Mouse (Mus musculus) liver (tissue): ENCODE measurements around the gene Hnrnpa2b1.

Experiments used
- DNase-seq: peaks from one replicate; pipeline ENCODE4 v3.0.0-alpha.2; 2020; ENCODE audit warnings: mixed read lengths

The Hnrnpa2b1 gene

DNA sequence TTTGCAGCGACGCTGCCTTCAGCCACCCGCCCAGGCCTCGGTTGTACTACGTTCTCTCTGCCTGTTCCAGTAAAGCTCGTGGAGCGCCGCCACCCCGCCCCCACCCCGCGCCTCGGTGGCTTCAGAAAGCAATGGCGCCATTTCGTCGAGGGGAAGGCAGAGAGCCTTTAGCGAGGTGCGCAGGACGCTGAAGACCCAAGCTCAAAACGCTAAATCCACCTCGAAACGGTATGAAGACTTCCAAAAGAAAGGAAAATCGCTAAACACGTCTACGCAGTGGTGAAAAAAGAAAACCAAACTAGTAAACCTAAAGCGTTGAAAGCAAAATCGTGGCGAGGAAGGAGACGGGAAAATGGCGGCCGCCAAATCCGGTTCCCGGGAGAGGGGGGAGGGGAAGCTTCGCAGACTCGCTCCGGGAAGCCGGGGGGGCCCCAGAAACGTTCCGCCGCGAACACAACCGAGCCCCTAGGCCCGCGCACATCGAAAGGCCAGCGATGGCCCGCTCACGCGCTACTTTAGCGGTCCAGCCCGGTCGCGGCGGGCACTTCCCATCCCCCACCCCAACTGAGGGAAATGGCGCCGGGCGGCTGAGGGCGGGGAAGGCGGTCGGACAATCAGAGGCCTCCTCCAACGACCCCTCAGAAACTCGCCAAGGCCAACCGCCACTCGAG is 668 bp downstream of the Hnrnpa2b1 start:
- DNase-seq: peak; percentile 89

DNA sequence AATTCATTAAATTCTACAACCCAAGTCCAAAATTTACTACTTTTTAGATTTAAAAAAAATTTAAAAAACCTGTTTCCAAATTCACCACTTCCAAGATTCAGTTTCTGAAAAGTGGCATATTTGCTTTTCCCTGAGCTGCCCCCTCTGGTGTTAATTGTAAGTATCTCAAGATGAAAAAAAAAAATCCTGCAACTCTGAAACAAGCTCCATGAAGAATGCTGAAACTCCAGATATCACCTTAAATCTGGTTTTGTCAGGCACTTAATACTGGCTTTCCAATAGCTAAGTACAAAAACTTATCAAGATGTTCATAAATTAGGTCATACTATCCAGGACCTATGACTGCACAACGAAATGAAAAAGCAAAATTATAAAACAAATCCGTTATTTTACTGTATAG is 2.0 kb downstream of the Hnrnpa2b1 start:
- DNase-seq: no peak

DNA sequence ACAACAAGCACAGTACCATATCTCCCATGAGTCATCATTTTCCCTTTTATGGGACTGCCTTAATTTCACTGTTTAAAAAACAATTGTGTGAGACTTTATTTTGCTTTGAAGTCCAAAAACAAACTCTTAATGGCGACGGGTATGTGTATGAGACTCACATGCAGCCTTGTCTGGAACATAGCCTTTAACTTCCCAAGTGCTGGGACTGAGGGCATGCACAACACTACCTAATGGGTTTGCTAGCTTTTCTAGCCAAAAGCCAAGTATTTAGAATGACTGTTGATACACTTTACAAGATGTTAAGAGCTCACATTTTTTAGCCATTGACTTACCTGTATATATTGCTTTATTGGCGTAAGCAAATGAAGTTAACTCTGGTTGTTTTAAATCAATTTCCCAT is 9.3 kb downstream of the Hnrnpa2b1 start:
- no peak for DNase-seq

DNA sequence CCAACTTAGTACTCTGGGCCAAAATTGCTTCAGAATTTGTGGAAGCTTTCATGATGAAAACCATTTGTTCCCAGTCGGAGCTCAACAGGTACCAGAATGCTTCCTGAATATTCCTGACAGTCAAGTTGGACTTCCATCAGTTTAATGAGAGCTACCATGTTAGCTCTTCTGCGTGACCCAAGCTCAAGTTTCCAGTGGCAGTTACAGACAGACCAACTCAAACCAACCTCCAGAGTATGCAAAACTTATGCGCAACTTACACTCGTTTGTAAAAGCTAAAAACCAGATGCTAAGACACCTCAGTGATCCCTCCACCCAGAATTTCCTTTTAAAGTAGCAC is 9.7 kb downstream of the Hnrnpa2b1 start:
- no peak for DNase-seq

DNA sequence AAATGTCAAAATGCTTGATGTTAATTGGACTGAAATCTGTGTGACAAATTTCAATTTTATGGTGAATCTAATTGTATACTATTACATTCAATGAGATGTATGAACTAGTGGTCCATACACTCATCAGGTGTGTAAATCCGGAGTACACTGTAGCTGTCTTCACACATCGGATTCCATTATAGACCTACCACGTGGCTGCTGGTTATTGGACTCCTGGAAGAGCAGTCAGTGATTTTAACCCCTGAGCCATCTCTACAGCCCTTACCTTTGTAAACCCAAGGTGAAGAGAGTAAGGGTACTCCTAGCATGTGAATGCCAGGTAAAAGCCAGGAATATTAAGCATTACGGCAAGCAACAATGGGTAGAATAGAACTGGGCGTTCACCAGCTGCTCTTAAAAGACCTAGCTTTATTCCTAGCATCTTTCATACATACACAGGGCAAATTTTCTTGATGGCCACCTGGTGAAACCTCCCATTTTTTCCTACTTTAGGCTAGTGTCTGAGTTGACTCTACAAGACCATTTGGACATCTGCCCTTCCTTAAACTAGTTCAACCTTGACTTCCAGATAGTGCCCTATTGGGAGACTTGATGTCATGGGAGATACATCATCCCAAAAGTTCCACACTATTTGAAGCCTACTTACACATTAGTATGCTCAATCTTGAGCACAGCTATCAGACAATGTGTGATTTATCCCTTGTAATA is 10.2 kb downstream of the Hnrnpa2b1 start:
- DNase-seq: no peak

DNA sequence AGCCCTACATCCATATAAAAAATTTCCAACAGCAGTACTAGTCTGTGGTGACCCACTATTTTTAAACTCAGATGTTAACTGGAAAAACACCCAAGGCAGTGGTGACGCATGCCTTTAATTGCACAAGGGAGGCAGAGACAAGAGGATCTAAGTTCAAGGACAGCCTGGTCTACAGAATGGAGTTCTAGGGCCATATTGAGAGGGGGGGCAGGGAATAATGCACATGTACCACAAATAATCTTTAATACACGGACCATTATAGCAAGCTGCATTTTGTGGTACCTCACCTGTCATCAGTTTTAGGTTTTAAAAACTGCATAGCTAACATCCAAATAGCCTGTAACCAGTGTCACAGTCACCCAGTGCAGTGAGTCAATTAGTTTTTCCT is 10.8 kb downstream of the Hnrnpa2b1 start:
- no peak for DNase-seq

DNA sequence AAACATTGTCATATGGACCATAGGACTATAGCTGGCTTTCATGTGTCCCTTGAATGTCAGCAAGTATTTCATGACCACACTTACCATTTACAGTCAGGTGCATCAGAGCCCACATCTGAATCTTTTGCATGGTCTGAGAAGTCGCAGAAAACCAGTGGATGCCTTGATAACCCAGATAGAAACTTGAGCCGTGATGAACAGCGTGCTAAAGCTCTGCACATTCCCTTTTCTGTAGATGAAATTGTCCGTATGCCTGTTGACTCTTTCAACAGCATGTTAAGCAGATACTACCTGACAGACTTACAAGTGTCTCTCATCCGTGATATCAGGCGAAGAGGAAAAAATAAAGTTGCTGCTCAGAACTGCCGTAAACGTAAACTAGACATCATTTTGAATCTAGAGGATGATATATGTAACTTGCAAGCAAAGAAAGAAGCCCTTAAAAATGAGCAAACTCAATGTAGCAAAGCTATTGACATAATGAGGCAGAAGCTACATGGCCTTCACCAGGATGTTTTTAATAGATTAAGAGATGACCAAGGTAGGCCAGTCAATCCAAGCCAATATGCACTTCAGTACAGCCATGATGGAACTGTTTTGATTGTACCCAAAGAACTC is 11.8 kb downstream of the Hnrnpa2b1 start:
- DNase-seq: no peak

DNA sequence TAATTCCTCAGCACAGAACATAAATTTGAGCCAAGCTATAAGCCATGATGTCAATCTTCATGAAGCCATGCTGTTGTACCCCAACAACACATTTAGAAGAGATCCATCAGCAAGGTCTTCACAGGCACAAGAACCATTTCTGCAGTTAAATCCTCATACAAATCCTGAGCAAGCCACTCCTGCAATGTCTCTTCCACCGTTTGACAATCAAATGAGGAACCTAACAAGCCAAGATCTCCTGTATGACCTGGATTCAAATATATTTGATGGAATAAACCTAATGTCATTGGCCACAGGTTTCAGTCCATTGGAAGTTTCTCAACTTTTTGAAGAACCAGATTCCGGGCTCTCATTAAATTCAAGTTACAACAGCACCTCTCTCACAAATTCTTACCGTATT is 12.4 kb downstream of the Hnrnpa2b1 start:
- no peak for DNase-seq

DNA sequence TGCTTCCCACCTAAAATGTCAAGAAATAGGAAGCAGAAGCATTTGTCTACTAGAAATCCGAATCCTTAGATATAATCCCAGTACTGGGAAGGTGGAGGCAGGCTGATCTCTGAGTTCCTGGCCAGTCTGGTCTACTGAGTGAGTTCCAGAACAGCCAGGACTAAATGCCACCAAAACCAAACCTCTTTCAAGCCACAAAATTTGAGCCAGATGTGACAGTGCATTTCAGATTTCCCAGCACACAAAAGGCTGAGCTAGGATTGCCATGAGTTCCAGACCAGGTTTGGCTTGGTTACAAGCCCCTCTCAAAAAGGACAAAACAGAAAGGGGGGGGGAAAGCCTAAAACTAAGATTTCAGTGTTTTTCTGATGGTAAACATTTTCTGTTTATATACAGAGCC is 13.5 kb downstream of the Hnrnpa2b1 start:
- DNase-seq: no peak

DNA sequence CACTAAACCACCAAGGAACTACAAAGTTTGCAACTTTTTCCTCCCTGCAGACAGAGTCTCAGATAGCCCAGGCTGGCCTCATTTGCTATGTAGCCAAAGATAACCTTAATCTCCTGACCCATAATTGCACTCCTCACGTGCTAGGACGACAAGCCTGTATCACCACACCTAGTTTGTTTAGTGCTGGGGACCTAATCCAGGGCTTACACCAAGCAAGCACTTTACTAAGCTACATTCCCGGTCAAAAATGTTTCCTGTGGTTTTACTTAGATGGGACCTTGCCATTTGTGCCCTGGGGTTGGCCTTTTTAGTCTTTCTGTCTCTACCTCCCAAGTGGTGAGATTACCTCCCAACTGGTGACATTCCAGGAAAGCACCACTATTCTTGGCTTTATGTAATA is 14.7 kb downstream of the Hnrnpa2b1 start:
- DNase-seq: no peak

DNA sequence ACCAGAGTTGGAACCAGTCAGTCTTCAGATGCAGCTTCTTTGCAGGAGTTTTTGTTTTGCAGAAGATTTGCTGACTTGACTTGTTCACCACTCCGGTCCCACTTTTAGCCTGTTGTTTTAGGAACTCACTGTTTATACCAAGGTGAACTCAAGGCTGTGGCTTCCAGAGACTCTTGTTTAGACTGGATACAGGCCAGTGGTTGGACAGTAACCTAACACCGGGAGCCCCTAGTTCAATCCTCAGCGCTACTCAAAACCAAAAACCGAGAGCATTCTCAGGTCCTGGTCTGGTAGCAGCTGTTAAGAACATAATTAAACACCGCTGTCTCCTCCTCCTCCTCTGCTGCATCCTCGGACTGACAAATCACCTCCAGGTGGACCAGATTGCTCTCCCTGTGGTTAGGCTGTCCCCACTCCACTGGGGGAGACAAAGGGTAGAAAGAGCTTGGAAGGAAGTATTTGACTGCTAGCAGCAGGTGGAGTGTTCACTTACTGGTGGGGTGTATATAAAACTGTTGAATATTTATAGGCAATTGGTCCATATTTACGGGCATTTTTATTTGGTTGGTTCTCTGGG is 16.7 kb downstream of the Hnrnpa2b1 start:
- DNase-seq: no peak

DNA sequence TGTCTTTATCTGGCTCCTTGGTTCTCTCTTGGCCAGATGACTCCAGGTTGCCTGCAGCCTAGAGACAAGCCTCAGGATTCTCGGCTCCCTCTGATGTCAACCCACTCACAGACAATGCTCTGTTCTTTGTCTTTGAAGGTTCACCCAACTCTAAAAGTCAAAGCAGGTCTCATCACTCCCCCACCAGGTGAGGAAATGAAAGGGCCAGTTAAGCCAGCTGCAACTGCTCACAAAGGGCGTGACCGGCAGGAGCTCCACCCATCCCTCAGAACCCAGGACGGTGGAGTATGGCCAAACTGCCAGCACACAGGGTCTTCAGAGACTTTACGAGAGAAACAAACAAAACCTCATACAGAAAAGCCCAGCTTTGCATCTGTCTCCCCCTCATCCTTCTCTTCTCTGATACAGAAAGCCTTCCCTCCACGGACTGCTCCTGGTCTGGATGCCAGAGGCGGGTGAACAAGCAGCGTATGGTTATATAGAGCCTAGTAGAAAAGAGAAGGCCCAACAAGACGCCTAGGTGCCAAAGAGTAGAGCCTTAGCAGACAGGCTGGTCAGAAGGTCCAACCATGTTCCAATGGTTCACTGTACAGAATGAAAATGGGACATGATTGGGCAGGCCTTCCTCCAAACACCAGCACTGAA is 27.4 kb downstream of the Hnrnpa2b1 start:
- no peak for DNase-seq

DNA sequence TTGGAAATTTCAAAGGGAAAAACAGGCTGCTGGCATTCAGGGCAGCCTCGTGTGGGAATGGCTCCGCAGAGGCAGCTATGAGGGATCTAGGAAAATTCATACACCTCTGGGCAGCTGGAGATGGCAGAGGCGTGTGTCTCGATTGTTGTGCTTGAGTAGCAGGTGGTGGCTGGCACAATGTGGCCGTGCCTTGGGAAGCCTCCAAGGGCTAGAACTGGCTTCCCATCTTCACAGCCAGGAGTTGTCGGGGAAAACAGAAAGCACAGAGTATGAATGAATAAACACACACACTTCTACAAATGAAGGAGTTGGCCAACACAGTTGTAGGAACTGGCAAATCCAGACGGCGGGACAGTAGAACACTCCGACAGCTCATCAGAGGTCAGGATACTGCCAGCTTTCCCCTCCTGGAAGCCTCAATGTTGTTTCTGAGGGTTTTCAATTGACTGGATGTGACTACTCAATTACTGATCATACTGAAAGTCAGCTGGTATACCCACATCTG is 30.8 kb downstream of the Hnrnpa2b1 start:
- no peak for DNase-seq

DNA sequence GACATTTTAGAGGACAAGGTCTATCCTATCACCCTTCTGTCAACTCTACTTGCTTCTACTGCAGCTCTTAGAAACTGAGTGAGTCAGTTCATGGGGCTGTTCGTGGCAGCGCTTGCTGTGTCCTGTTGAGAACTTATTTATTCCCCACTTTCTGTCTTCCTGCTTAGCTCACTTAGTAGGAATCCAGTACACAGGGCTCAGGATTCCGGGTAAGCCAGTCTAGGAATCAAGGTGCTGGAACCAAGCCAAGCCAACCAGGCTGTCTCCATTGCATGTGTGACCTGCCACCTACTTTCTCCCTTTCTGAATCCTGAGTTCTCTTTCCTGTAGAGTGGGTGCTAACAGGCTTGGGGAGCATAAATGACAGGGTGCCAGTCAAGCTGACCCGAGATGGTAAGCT is 32.0 kb downstream of the Hnrnpa2b1 start:
- DNase-seq: no peak

DNA sequence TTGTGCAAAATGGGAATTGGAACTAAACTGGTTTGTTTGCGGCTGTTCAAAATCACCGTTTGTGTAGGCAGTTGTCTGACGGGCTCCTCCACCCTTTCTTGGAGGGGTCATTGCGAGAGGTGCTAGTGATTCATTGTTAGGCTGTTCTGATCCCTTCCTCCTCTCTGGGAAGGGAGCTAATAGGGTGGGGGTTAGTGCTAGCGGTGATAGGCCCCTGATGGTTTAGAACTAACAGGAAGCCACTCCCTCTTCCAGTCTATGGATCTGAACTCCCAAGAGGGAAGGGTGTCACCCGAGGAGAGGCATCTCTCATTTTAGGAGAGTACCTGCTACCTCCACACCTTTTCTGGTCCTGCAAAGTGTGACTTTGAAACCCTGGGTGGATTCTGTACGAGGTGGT is 35.4 kb downstream of the Hnrnpa2b1 start:
- DNase-seq: no peak

DNA sequence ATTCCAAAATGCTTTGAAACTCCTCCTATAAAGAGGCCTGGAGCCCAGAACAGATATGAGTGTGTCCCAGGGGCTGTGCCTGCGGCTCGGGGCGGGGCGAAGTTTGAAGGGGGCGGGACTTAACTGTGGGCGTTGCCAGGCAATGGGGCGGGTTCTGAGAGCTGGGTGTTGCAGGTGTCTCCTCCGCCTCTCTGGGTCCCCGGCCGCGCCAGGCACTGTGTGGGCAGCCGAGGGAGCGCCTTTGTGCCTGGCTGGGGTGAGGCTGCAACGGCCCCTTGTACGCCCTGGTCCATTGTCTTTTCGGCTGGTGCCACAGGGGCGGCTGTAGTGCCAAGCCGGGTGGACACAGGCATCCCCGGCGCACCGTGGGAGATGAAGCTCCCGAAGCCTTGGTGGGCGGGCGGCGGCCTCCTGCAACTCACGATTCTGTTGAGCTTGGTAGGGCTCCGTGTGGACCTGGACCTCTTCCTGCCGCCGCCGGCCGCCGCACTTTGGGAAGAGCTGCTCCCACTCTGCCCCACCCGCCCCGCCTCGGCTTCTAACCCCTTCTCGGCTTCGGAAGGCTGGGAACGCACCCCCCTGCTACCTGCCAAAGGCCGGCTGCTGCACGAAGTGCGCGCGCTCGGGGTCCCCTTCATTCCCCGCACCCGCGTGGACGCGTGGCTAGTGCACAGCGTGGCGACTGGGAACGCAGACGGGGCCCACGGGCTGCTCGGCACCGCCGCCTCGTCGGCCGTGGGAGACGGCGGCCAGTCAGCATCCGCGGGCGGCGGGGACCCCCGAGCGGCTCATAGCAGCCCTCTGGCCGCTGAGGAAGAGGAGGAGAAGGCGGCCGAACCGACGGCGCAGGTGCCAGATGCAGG is 36.9 kb downstream of the Hnrnpa2b1 start, which contains the start of gene Nfe2l3:
Gene Nfe2l3 (plus strand): TSS at position 136 of the 863 bp plus-strand sequence.
- DNase-seq: peak; percentile 87

DNA sequence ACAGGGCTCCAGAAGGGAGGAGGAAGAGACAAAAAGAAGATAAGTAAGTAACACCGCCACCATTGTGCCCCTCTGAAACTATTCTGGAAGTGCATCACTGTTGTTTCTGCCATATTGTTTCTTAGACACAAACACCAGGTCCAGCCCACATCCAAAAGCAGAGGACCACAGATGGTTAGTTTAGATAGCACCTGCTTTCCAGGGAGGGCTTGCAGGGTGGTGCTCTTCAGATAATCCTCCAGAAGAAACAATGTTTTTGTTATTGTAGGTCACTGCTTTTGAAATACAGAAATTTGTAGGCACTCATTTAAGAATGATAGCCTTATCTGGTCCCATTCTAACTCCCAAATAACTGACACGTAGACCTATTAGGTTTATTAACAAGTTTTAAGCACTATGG is 45.2 kb downstream of the Hnrnpa2b1 start:
- DNase-seq: no peak

DNA sequence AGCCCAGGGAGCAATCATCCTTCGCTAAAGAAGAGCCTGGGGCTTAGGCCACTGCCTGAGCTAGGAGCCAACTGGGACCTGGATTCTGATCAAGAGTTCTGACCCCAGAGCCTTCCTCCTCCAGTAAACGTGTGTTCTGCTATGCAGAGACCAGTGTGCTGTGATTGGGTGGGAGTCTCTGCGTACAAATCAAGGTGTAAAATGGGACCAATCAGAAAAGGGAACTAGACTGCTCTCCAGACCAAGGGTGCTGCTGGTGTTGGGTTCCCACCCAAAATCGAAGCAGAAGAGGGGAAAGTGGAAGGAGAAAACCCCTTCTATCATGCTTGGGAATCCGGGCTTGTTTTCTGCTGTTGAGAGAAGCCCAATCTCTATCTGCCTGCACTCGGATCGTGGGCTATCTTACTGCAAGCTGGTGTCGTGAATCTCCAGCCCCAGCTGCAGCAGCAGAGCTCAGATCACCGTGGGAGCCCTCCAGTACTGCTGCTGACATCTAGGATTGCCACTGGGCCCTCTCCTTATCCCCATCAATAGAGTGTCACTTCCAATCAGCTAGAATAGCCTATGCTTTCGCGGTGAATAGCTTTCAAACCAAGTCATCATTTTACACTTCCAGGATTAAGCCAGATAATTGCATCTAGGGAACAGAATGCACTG is 46.1 kb downstream of the Hnrnpa2b1 start:
- DNase-seq: no peak

DNA sequence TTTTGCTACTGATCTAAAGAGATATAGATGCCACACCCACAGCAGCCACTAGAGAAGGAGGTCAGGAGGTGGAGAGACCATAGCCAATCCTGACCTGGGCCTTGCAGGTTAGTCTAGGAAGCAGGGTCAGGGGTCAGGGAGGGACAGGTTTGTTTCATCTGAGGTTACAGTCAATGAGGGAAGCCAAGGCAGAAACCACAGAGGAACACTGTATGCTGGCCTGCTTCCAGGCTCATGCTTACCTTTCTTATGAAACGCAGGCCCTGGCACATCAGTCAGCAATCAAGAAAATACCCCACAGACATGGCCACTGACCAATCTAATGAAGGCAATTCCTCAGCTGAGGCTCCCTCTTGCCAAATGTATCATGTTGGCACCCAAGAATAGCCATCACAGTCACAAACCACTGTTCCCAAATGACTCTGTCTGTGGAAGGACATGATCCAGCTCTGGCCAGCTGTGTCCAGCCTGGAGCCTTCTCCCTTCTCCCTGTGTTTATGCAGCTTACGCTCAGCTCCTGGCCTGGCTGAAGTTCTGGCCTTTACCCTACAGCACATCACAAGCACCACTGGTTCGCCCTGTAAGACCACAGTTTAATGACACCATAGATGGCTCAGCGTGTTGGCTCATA is 52.3 kb downstream of the Hnrnpa2b1 start:
- DNase-seq: no peak

DNA sequence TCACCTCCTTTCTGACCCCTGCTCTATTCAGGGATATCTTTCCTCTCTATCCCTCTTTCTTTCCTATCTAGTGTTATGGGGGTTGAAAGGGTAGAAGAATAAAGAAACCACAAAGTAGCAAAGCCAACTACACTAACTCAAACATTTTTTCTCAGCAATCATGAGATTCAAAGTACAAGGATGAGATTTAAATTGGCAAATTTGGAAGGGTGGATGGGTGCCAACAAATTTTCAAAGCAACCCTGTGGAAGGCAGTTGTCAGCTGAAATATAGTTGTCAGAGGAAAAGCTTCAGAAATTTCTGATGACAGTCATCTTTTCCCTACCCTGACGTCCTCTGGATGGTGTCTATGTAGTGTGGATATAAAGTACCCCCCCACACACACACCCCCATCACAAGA is 53.3 kb downstream of the Hnrnpa2b1 start:
- no peak for DNase-seq
